Mouse (Mus musculus) hindbrain, embryonic 14.5 days (tissue): ENCODE measurements around the gene Rbms2. TPM values are rescaled to one million over a fixed set of nuclear protein-coding genes. Genes with fewer than 3 reads are reported as not detected.

Source experiments
- ATAC-seq: fragments of 200-750 bp; cut with Nextera tagmentation; 2 replicates; pipeline ENCODE4 v1.8.0; 2017; ENCODE audit warnings: moderate number of reproducible peaks, mild to moderate bottlenecking, moderate TSS enrichment, moderate library complexity; ENCODE audit not compliant: low FRiP score
- DNase-seq: peaks from one replicate; pipeline ENCODE4 v3.0.0-alpha.2; 2015; ENCODE audit warnings: low spot score
- H3K27ac ChIP-seq: fragments of 300-500 bp; sonication (generic); 2 replicates; pipeline ENCODE4 v1.5.1; 2014; ENCODE audit warnings: mild to moderate bottlenecking, moderate library complexity
- H3K27me3 ChIP-seq: fragments of 300-500 bp; sonication (generic); 2 replicates; pipeline ENCODE4 v1.6.1; 2014; ENCODE audit warnings: mild to moderate bottlenecking, low read length, mixed read lengths; ENCODE audit not compliant: control insufficient read depth, insufficient read depth
- H3K36me3 ChIP-seq: fragments of 300-500 bp; sonication (generic); replicated peaks from 2 replicates; pipeline ENCODE4 v1.6.1; 2014; ENCODE audit not compliant: control insufficient read depth, insufficient read depth
- H3K4me1 ChIP-seq: fragments of 300-500 bp; sonication (generic); replicated peaks from 2 replicates; pipeline ENCODE4 v1.6.1; 2014; ENCODE audit warnings: antibody characterized with exemption, low read length, mixed read lengths; ENCODE audit not compliant: control insufficient read depth, insufficient read depth
- H3K4me2 ChIP-seq: fragments of 300-500 bp; sonication (generic); replicated peaks from 2 replicates; pipeline ENCODE4 v1.6.1; 2014; ENCODE audit warnings: mild to moderate bottlenecking, moderate library complexity
- H3K4me3 ChIP-seq: fragments of 300-500 bp; sonication (generic); replicated peaks from 2 replicates; pipeline ENCODE4 v1.5.1; 2014; ENCODE audit warnings: mild to moderate bottlenecking, low read length
- H3K9ac ChIP-seq: fragments of 300-500 bp; sonication (generic); 2 replicates; pipeline ENCODE4 v1.6.1; 2014
- H3K9me3 ChIP-seq: fragments of 300-500 bp; sonication (generic); 2 replicates; pipeline ENCODE4 v1.6.1; 2016; ENCODE audit warnings: low read length; ENCODE audit not compliant: control insufficient read depth
- WGBS: fragments of 180-500 bp; shearing (Covaris S2); extraction: QIAGEN DNeasy Blood & Tissue Kit; methylation state at CpG from one replicate; pipeline ENCODE4 v1.1.7; 2014; 5-methylcytosine and 5-hydroxymethylcytosine counted together
- polyA plus RNA-seq: library from polyadenylated mRNA; unstranded; fragments of >200 nt; fragmentation: Nextera tagmentation; extraction: Ambion mirVana; gene quantifications from 2 replicates; pipeline ENCODE4 v1.2.1, GENCODE M21; 2014

The Rbms2 gene
- polyA plus RNA-seq, 1 experiment from 2014 or later, result 8.2 TPM

DNA sequence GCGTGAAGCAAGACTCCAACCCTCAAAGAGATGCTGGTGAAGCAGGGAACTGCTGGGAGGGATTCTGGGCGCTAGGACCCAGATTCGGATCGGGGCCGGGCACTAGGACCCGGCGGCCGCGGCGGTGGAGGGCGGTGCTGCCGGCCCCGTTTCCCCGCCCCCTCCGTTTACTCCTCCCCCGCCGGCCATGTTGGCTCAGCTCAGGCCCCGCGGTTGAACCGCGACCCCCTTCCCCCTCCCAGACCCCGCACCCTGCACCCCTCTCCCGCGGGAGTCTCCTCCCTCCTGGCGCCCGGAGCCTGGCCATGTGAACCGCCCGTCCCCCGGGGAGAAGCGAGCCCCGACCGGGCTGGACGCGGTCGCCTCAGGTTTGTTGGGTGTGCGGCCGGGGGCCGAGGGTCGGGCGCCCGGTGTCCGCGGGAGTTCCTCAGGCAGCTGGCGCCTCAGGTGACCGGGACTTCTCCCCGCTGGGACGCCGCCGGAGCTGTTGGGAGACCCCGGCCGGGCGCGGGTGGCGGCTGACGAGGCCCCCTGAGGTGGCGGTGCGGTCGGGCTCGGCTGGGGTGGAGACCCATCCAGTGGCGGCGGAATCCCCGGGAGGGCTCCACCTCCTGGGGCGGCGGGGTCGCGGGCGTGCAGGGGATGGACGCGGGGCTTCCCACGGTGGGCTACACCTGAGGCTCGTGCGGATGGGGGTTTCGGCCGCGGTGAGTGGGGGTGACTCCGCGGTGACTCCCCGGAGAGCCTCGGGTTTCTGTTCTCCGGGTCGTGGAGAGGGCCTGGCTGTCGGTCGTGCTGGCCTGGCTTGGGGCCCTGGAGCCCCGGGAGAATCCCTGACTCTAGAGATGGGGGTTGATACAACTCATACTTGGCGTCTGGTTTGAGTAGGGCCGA lies 83.2 kb downstream of the Rbms2 start:
- WGBS, result 2% methylated on average over 81 of the region's 86 CpGs
- H3K36me3 ChIP-seq, result no peaks in the 10 kb centered on the region
- H3K27ac ChIP-seq, result peak overlapping the region; percentile 83
- no peaks in the 10 kb centered on the region for H3K9me3 ChIP-seq
- ATAC-seq (peak; percentile 74), DNase-seq (peak; percentile 88)
- peak overlapping the region; percentile 86 for H3K9ac ChIP-seq
- peaks cover 29% of the 10 kb centered on the region for H3K4me1 ChIP-seq
- H3K27me3 ChIP-seq, result no peaks in the 10 kb centered on the region
- H3K4me3 ChIP-seq, result peak overlapping the region; percentile 76
- peak overlapping the region; percentile 82 for H3K4me2 ChIP-seq

DNA sequence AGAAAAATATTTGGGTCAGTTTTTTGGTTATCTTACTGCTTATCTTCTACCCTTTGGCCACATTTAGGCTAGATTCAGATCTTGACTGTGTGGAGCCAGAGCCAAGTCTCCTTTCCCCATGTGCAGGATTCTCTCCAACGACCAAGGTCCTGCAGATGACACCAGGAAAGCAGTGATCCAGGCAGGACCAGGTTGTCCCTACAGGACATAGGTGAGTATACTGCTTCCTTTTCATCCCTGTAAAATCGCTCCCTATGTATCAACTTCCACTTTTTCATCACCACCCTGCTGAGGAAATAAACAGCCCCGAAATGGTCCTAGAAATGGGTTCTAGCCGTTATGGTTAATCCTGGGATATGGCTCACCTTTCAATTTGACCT lies 83.8 kb downstream of the Rbms2 start:
- DNase-seq (no peak), ATAC-seq (no peak)
- Histone ChIP-seq H3K4me3 (peak overlapping the region; percentile 76), H3K27me3 (no peaks in the 10 kb centered on the region), H3K27ac (no peak overlapping the region), H3K9me3 (no peaks in the 10 kb centered on the region), H3K4me1 (peaks cover 35% of the 10 kb centered on the region), H3K9ac (no peak overlapping the region), H3K4me2 (peak overlapping the region; percentile 16; the same call in 1 of the 2 replicates), H3K36me3 (no peaks in the 10 kb centered on the region)
- WGBS, result 18% methylated on average over 4 of the region's 4 CpGs

DNA sequence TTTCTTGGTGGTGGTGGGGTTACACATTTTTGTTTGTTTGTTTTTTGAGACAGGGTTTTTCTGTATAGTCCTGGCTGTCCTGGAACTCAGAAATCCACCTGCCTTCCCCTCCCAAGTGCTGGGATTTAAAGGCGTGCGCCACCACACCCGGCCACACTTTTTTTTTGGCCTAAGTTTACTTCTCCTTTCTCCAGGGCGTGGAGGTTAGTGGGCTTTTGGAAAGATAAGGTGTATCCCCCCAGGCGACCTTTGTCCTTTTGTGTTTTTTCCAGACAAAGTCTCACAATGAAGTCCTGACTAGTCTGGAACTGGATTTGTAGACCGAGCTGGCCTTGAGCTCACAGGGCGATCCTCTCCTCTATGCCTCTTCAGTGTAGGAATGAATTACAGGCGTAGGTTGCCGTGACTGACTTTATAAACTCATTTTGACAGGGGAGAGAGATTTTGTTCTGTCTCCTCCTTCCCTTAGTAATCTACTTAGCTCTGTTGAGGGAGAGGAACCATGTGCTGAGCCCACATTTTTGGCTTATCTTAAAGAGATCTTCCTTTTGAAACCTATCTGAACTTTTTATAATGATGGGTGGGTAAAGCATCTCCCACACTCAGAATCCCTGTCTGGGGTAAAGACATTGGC lies 85.0 kb downstream of the Rbms2 start:
- peaks cover 7% of the 10 kb centered on the region for H3K36me3 ChIP-seq
- H3K27me3 ChIP-seq, result no peaks in the 10 kb centered on the region
- no peak overlapping the region for H3K27ac ChIP-seq
- no peaks in the 10 kb centered on the region for H3K9me3 ChIP-seq
- ATAC-seq, result no peak
- no peak overlapping the region for H3K4me3 ChIP-seq
- peaks cover 42% of the 10 kb centered on the region for H3K4me1 ChIP-seq
- 33% methylated on average over 9 of the region's 9 CpGs for WGBS
- H3K9ac ChIP-seq, result no peak overlapping the region
- DNase-seq, result no peak
- H3K4me2 ChIP-seq, result peak overlapping the region; percentile 79

DNA sequence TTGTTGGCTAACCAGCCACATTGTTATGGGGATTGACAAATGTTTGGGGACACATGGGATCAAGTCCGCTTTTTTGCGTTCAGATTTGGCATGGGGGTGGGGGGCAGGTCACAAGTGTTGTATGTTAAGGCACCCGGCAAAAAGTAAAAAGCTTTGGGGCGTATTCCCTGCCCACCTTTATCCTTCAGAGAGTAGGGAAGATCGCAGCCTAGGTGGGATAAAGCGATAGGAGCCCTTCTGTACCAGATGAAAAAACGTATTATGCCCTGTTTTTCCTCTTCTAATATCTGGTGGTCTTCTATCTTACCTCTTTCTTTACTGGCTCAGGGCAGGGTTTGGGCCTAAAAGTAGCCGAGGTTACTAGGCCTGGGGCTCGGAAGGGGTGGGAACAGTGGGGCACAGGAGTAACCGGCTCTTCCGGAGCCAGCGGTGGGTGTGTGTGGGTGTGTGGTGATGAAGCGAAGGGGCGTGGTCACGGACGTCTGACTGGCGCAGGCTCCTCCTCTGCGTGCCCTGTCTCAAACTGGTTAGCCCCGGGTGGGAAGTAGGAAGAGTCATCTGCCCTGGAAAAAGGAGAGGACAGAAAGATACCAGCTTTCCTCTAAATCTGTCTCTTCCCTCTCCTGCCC lies 85.6 kb downstream of the Rbms2 start:
- peak overlapping the region; percentile 31; the same call in 1 of the 2 replicates for H3K9ac ChIP-seq
- H3K4me1 ChIP-seq, result peaks cover 42% of the 10 kb centered on the region
- no peak overlapping the region for H3K27ac ChIP-seq

DNA sequence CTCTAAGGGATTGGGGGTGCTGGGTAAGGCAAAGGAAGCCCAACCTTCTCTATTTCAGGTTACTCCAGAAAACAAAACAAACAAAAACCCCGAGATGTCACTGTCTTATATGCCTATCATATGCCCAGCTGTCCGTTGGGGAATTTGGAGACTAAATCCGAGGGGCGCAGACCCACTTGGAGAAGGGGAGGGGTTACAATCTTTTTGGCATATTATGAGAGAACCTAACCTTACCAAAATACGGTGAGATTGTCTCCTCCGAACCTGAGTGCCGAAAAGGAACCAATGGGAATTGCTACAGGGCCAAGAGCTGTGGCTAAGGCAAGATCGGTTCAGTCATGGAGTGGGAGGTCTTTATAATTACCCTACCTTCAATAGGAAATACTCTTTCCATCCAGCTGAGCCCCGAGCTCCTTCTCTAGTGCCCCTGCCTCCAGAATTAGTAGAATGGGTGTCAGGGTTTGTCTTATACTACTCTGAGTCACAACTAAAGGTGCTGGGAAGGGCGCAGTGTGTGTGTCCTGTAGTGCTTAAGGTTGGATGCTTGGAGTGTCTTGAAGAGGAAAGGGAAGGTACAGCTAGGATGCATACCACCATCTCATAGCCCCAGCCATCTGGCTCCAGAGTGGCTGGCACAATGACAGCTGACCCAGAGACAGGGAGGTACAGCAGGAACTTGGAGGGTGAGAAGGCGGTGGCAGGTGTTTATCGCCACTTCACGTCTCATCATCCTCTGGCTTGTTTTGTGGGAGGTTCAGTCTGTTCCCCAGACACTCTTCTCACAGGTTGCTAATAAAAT lies 86.4 kb downstream of the Rbms2 start:
- H3K27me3 ChIP-seq, result no peaks in the 10 kb centered on the region
- H3K9me3 ChIP-seq, result no peaks in the 10 kb centered on the region
- DNase-seq, result peak; percentile 29
- peaks cover 39% of the 10 kb centered on the region for H3K4me1 ChIP-seq
- ATAC-seq, result no peak
- WGBS, result 21% methylated on average over 13 of the region's 13 CpGs
- peak overlapping the region; percentile 57 for H3K4me3 ChIP-seq
- H3K4me2 ChIP-seq, result peak overlapping the region; percentile 79
- H3K27ac ChIP-seq, result peak overlapping the region; percentile 79
- peaks cover 21% of the 10 kb centered on the region for H3K36me3 ChIP-seq
- peak overlapping the region; percentile 70 for H3K9ac ChIP-seq

More for the DNA sequence above, 85.6 kb downstream of the Rbms2 start:
- H3K4me2 ChIP-seq, result peak overlapping the region; percentile 79
- H3K9me3 ChIP-seq, result no peaks in the 10 kb centered on the region
- H3K36me3 ChIP-seq, result peaks cover 14% of the 10 kb centered on the region
- H3K27me3 ChIP-seq, result no peaks in the 10 kb centered on the region
- no peak for ATAC-seq
- DNase-seq, result peak; percentile 56
- WGBS, result 10% methylated on average over 19 of the region's 19 CpGs
- H3K4me3 ChIP-seq, result peak overlapping the region; percentile 57

DNA sequence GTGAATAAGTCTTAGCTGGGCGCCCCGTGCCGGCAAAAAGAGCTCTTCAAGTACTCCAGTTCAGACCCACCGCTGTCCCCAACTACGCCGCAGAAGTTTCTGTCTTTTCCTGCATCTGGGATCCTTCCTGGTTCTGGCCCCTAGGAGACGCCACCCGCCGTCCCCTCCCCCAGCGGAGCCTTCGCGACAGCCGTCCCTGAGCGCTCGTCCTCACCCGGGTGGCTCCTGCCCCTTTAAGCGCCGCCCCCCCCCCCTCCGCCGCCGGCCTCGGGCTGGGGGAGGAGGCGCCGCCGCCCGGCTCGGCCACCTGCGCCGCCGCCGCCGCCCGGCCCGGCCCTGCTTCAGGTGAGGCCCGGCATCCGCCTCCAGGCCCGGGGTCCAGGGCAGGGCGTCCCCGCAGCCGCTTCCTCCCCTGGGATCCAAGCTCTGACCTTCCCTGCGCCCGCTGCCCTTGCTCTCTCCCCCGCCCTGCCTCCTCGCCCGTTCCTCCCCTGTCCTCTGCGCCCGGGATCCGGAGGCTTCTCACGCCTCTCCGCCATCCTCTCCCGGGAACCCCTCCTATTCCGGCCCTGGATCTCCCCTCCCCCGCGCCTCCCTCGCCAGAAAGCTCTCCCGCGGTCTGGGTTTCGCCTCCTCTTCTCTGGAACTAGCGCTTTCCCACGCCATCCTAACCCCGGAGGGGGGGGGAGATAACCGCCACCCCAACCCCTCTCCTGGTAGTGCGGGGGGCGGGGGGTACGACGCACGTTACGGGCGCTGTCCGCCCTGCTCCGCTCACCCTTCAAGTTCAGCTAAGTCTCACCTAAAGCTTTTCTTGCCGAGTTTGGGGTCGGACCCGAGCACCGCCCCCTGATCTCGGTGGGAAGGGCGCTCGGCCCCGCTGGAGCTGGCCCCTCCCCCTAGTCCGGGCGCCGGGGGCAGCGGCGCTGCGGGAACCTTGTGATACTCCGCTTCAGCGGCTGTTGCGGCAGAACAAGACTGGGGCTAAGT lies 87.3 kb downstream of the Rbms2 start:
- DNase-seq (peak; percentile 74), ATAC-seq (peak; percentile 56)
- Histone ChIP-seq H3K9ac (peak overlapping the region; percentile 70), H3K36me3 (peaks cover 30% of the 10 kb centered on the region), H3K9me3 (no peaks in the 10 kb centered on the region), H3K4me2 (peak overlapping the region; percentile 79), H3K27ac (peak overlapping the region; percentile 79), H3K4me3 (peak overlapping the region; percentile 57), H3K27me3 (no peaks in the 10 kb centered on the region), H3K4me1 (peaks cover 30% of the 10 kb centered on the region)
- WGBS, result under 1% methylated on average over 58 of the region's 88 CpGs

DNA sequence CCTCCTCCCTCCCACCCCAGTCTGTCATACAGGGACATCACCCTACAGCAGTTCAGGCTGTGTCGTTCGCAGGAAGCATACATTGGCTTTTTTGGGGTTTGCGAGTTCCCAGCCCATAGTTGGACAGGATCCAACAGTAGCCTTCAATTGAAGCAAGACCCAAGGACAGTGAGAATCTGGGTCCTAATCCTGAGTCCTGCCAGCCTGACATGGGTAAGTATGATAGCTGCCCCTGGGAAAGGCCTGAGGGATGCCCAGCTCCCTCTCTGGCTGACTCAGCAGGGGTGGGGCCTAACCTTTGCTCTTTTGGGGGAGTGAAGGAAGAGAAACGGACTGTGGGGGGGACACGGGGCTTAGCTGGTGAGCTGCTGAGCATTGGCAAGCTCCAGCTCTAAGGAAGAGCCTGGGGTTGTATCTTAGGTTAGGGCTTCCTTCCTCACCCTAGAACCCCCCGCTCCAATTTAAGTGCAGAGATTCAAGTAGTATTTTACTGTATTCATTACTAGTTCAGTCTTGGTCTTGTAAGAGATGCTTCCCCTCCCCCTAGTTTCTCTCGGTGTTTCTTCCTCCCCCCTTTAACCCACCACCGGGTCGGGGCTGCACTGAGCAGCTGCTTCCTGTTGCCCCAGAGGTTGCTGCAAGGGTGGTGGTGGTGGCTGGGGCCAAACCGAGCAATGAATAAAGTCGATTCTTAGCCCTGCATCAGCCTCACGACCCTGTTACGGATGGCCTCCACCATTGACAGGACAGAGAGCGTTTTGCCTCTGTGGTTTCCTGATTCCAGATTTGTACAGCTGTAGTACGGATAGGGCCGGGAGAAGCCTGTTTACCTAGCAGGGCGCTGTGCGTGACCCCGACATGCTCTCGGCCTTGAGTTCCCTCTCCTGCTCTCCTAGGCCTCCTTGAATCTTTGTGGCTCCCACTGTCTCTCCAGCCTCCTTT lies 88.3 kb downstream of the Rbms2 start, which contains the start of gene Baz2a:
Gene Baz2a, plus strand, starts transcription at position 14 of the 942 bp plus-strand sequence.
- H3K4me1 ChIP-seq, result peaks cover 28% of the 10 kb centered on the region
- WGBS, result 1% methylated on average over 20 of the region's 20 CpGs
- DNase-seq, result peak; percentile 43
- H3K27ac ChIP-seq, result peak within 1 kb of the TSS; percentile 79
- H3K4me2 ChIP-seq, result peak within 1 kb of the TSS; percentile 79
- ATAC-seq, result no peak
- H3K9ac ChIP-seq, result peak within 1 kb of the TSS; percentile 70
- peak within 1 kb of the TSS; percentile 57 for H3K4me3 ChIP-seq
- H3K9me3 ChIP-seq, result no peaks in the 10 kb centered on the region
- H3K36me3 ChIP-seq, result peaks cover 40% of the 10 kb centered on the region
- H3K27me3 ChIP-seq, result no peaks in the 10 kb centered on the region
